Mouse (Mus musculus): ENCODE measurements around the gene Stpg3.

GRCm38 (mm10) chr2:25240310-25240709, 25.9 kb upstream of the Stpg3 start:
- TF ChIP-seq GATA1 (IDR thresholded peaks at IDR 0.05; ENCODE audit: borderline replicate concordance, low read length) (no peak), FLI1 (IDR thresholded peaks at IDR 0.05; ENCODE audit: low read length) (no peak)

Measured in megakaryocyte, embryonic 14.5 days (primary cell).